Mouse (Mus musculus): ENCODE measurements at regions not wholly inside any gene's neighbourhood (a gene's known extent, or its start where the extent isn't known, plus 50 kb on each side); places are given as distances from the start of the nearest gene placed in this dataset.
A peak's percentile ranks its signal among the peaks of the same experiment; 100 is the strongest.

GRCm38 (mm10) chr11:25538641-25539258, 671.8 kb downstream of the 5730522E02Rik start:
- no peak overlapping the region for H3K9ac ChIP-seq
- H3K4me1 ChIP-seq = no peaks in the 10 kb centered on the region
- H3K27me3 ChIP-seq = no peaks in the 10 kb centered on the region
- no peak overlapping the region for H3K4me3 ChIP-seq
- H3K4me2 ChIP-seq (replicated peaks) = no peak overlapping the region
- H3K9me3 ChIP-seq = no peaks in the 10 kb centered on the region
- 92% methylated on average over 3 of the region's 3 CpGs for WGBS
- no peak overlapping the region for H3K27ac ChIP-seq
- 0 out of 2 replicates have a peak, but pooled peaks have one; percentile 22 for ATAC-seq (ENCODE audit: insufficient number of reproducible peaks, insufficient read depth, low FRiP score, low TSS enrichment)
- H3K36me3 ChIP-seq = no peaks in the 10 kb centered on the region

- Histone ChIP-seq H3K4me1 (0 out of 2 replicates have a peak, but pooled peaks cover 4% of the 10 kb centered on the region), H3K4me2 (replicated peaks) (no peak overlapping the region), H3K9me3 (no peaks in the 10 kb centered on the region), H3K4me3 (no peak overlapping the region), H3K36me3 (no peaks in the 10 kb centered on the region), H3K27me3 (no peaks in the 10 kb centered on the region), H3K9ac (no peak overlapping the region), H3K27ac (no peak overlapping the region)
- 68% methylated on average over 7 of the region's 7 CpGs for WGBS
- ATAC-seq (ENCODE audit: insufficient number of reproducible peaks, insufficient read depth, low FRiP score, low TSS enrichment) = no peak
Measured at GRCm38 (mm10) chr11:25536069-25536468, 674.5 kb downstream of the 5730522E02Rik start.

- no peak for ATAC-seq (ENCODE audit: insufficient number of reproducible peaks, insufficient read depth, low FRiP score, low TSS enrichment)
- Histone ChIP-seq H3K9ac (no peak overlapping the region), H3K4me3 (no peak overlapping the region), H3K4me1 (0 out of 2 replicates have a peak, but pooled peaks cover 4% of the 10 kb centered on the region), H3K27ac (no peak overlapping the region), H3K4me2 (replicated peaks) (no peak overlapping the region), H3K36me3 (no peaks in the 10 kb centered on the region), H3K9me3 (no peaks in the 10 kb centered on the region), H3K27me3 (no peaks in the 10 kb centered on the region)
- 4% methylated on average over 2 of the region's 2 CpGs for WGBS
Measured at GRCm38 (mm10) chr11:25533081-25533480, 677.5 kb downstream of the 5730522E02Rik start.

- ATAC-seq (ENCODE audit: insufficient number of reproducible peaks, insufficient read depth, low FRiP score, low TSS enrichment) = no peak
- Histone ChIP-seq H3K4me2 (replicated peaks) (no peak overlapping the region), H3K36me3 (no peaks in the 10 kb centered on the region), H3K27ac (no peak overlapping the region), H3K27me3 (no peaks in the 10 kb centered on the region), H3K9ac (no peak overlapping the region), H3K9me3 (no peaks in the 10 kb centered on the region), H3K4me3 (no peak overlapping the region), H3K4me1 (0 out of 2 replicates have a peak, but pooled peaks cover 4% of the 10 kb centered on the region)
- WGBS = 69% methylated on average over 9 of the region's 9 CpGs
Measured at GRCm38 (mm10) chr11:25531668-25532398, 678.7 kb downstream of the 5730522E02Rik start.

GRCm38 (mm10) chr11:25528056-25528455, 682.5 kb downstream of the 5730522E02Rik start:
- H3K4me2 ChIP-seq (replicated peaks) = no peak overlapping the region
- H3K27me3 ChIP-seq = no peaks in the 10 kb centered on the region
- H3K9ac ChIP-seq = no peak overlapping the region
- no peaks in the 10 kb centered on the region for H3K9me3 ChIP-seq
- no peaks in the 10 kb centered on the region for H3K36me3 ChIP-seq
- WGBS = 44% methylated on average over 5 of the region's 5 CpGs
- ATAC-seq (ENCODE audit: insufficient number of reproducible peaks, insufficient read depth, low FRiP score, low TSS enrichment) = no peak
- H3K4me1 ChIP-seq = 0 out of 2 replicates have a peak, but pooled peaks cover 1% of the 10 kb centered on the region
- no peak overlapping the region for H3K4me3 ChIP-seq
- H3K27ac ChIP-seq = 0 out of 2 replicates have a peak overlapping the region, but pooled peaks have one; percentile 4

- Histone ChIP-seq H3K4me3 (no peak overlapping the region), H3K4me1 (no peaks in the 10 kb centered on the region), H3K9me3 (no peaks in the 10 kb centered on the region), H3K9ac (no peak overlapping the region), H3K4me2 (replicated peaks) (no peak overlapping the region), H3K36me3 (no peaks in the 10 kb centered on the region), H3K27ac (no peak overlapping the region), H3K27me3 (no peaks in the 10 kb centered on the region)
- 68% methylated on average over 2 of the region's 2 CpGs for WGBS
- ATAC-seq (ENCODE audit: insufficient number of reproducible peaks, insufficient read depth, low FRiP score, low TSS enrichment) = no peak
Measured at GRCm38 (mm10) chr11:25518903-25519302, 691.7 kb downstream of the 5730522E02Rik start.

GRCm38 (mm10) chr11:25518131-25518530, 692.4 kb downstream of the 5730522E02Rik start:
- no peak for ATAC-seq (ENCODE audit: insufficient number of reproducible peaks, insufficient read depth, low FRiP score, low TSS enrichment)

GRCm38 (mm10) chr11:25505500-25505899, 705.1 kb downstream of the 5730522E02Rik start:
- Histone ChIP-seq H3K4me1 (no peaks in the 10 kb centered on the region), H3K27me3 (no peaks in the 10 kb centered on the region), H3K4me3 (no peak overlapping the region), H3K36me3 (no peaks in the 10 kb centered on the region), H3K27ac (no peak overlapping the region), H3K9me3 (no peaks in the 10 kb centered on the region), H3K4me2 (replicated peaks) (no peak overlapping the region), H3K9ac (no peak overlapping the region)
- no peak for ATAC-seq (ENCODE audit: insufficient number of reproducible peaks, insufficient read depth, low FRiP score, low TSS enrichment)
- 74% methylated on average over 3 of the region's 3 CpGs for WGBS

More at GRCm38 (mm10) chr11:25518131-25518530, 692.4 kb downstream of the 5730522E02Rik start:
- Histone ChIP-seq H3K9ac (no peak overlapping the region), H3K4me1 (no peaks in the 10 kb centered on the region), H3K4me2 (replicated peaks) (no peak overlapping the region), H3K4me3 (no peak overlapping the region), H3K27me3 (no peaks in the 10 kb centered on the region), H3K36me3 (no peaks in the 10 kb centered on the region), H3K27ac (no peak overlapping the region), H3K9me3 (no peaks in the 10 kb centered on the region)
- WGBS = 93% methylated on average over 1 of the region's 1 CpGs

- ATAC-seq (ENCODE audit: insufficient number of reproducible peaks, insufficient read depth, low FRiP score, low TSS enrichment) = no peak
- no peaks in the 10 kb centered on the region for H3K9me3 ChIP-seq
- no peaks in the 10 kb centered on the region for H3K36me3 ChIP-seq
- no peak overlapping the region for H3K4me3 ChIP-seq
- 54% methylated on average over 2 of the region's 2 CpGs for WGBS
- H3K4me2 ChIP-seq (replicated peaks) = no peak overlapping the region
- H3K9ac ChIP-seq = no peak overlapping the region
- H3K4me1 ChIP-seq = no peaks in the 10 kb centered on the region
- no peak overlapping the region for H3K27ac ChIP-seq
- no peaks in the 10 kb centered on the region for H3K27me3 ChIP-seq
Measured at GRCm38 (mm10) chr11:25473682-25474365, 736.7 kb downstream of the 5730522E02Rik start.

GRCm38 (mm10) chr11:25469819-25470218, 740.7 kb downstream of the 5730522E02Rik start:
- Histone ChIP-seq H3K4me2 (replicated peaks) (no peak overlapping the region), H3K4me3 (no peak overlapping the region), H3K27ac (no peak overlapping the region), H3K36me3 (no peaks in the 10 kb centered on the region), H3K27me3 (no peaks in the 10 kb centered on the region), H3K9ac (no peak overlapping the region), H3K9me3 (no peaks in the 10 kb centered on the region), H3K4me1 (no peaks in the 10 kb centered on the region)
- ATAC-seq (ENCODE audit: insufficient number of reproducible peaks, insufficient read depth, low FRiP score, low TSS enrichment) = no peak
- 70% methylated on average over 6 of the region's 6 CpGs for whole genome bisulfite sequencing

- Histone ChIP-seq H3K9me3 (0 out of 2 replicates have a peak, but pooled peaks cover 6% of the 10 kb centered on the region), H3K27ac (no peak overlapping the region), H3K4me2 (replicated peaks) (no peak overlapping the region), H3K36me3 (no peaks in the 10 kb centered on the region), H3K4me3 (no peak overlapping the region), H3K4me1 (no peaks in the 10 kb centered on the region), H3K9ac (no peak overlapping the region), H3K27me3 (no peaks in the 10 kb centered on the region)
- 78% methylated on average over 1 of the region's 1 CpGs for WGBS
- no peak for ATAC-seq (ENCODE audit: insufficient number of reproducible peaks, insufficient read depth, low FRiP score, low TSS enrichment)
Measured at GRCm38 (mm10) chr11:25437206-25437605, 773.4 kb downstream of the 5730522E02Rik start.

Data from embryonic facial prominence, embryonic 12.5 days (tissue).